Mouse (Mus musculus) left cerebral cortex, postnatal 10 days (tissue): ENCODE measurements around the gene Palm2. TPM values are rescaled to one million over a fixed set of nuclear protein-coding genes. Genes with fewer than 3 reads are reported as not detected.

Experiments
- DNase-seq, 2 experiments: peaks; one replicate each; pipeline ENCODE4 v3.0.0; 2021 to 2022; ENCODE audit warnings: low spot score in 2 of 2, mixed read lengths in 1 of 2; ENCODE audit errors: extremely low spot score in 1 of 2
- intact Hi-C: fragments of 180-260 bp; cut with DNase I; formaldehyde crosslinking; loops from one replicate; pipeline ENCODE4 v1.15.1; 2025
- total RNA-seq, 2 experiments: library from RNA; stranded (reverse); gene quantifications; 2 replicates each; pipeline ENCODE4 v1.2.3; 2021

Palm2 gene
- total RNA-seq, 2 experiments from 2014 or later, result 72.9 to 73.2 TPM

DNA sequence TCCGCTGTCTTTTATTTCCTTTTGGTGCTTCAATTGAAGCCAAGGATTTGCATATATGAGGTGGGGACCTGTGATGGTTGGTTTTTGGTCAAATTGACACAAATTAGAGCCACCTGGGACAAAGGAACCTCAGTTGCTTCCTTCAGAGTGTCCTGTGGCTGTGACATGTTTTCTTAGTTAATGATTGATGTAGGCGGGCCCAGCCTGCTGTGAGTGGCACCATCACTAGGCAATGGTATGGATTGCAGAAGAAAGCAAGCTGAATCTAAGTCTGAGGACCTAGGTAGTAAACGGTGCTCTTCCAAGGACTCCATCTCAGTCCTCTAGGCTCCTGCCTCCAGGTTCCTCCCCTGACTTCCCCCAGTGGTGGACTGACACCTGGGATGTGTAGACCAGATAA, 76.5 kb downstream of the Palm2 start:
- no peak for DNase-seq
- intact Hi-C loops, result no loop called here

- intact Hi-C loops, result no loop called here
- DNase-seq, result no peak
These were observed 77.7 kb downstream of the Palm2 start for GRCm38 (mm10) chr4:57511734-57512133.

DNA sequence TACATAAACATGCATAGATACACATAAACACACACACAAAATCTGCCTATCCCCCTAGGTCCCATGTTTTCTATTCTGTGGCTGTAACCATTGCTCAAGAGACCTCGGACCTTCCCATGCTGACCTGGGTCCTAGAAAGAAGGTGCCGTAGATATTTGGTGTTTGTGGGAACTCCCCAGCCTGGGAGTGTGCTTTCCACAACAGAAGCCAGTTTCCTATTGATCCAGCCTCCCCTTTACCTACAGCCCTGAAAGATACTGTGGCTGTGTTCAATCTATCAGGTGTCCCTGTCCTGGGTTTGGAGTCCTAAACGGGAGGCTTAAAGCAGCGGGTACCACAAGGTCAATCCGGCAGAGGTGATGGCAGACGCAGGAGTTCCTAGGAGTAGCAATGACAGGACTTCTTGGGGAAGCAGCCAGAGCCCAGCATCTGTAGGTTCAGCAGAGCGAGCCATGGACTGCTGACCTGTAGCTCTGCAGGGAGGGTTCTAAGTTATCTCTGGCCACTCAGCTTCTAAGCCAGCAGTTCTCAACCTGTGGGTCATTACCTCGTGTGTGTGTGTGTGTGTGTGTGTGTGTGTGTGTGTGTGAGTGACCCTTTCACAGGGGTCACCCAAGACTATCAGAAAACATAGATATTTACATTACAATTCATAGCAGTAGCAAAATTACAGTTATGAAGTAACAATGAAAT, 79.3 kb downstream of the Palm2 start:
- no peak for DNase-seq
- intact Hi-C loops, result no loop called here

- intact Hi-C loops, result no loop called here
- no peak for DNase-seq
These were observed 80.2 kb downstream of the Palm2 start for GRCm38 (mm10) chr4:57514003-57514937.

GRCm38 (mm10) chr4:57515356-57515755, 81.3 kb downstream of the Palm2 start:
- no peak for DNase-seq
- intact Hi-C loops, result no loop called here

- intact Hi-C loops, result no loop called here
- no peak for DNase-seq
These were observed 89.4 kb downstream of the Palm2 start for GRCm38 (mm10) chr4:57523456-57523855.

GRCm38 (mm10) chr4:57524461-57524860, 90.4 kb downstream of the Palm2 start:
- intact Hi-C loops, result no loop called here
- DNase-seq, result no peak

- intact Hi-C loops, result no loop called here
- DNase-seq, result no peak
These were observed 91.4 kb downstream of the Palm2 start for GRCm38 (mm10) chr4:57525221-57526011.

DNA sequence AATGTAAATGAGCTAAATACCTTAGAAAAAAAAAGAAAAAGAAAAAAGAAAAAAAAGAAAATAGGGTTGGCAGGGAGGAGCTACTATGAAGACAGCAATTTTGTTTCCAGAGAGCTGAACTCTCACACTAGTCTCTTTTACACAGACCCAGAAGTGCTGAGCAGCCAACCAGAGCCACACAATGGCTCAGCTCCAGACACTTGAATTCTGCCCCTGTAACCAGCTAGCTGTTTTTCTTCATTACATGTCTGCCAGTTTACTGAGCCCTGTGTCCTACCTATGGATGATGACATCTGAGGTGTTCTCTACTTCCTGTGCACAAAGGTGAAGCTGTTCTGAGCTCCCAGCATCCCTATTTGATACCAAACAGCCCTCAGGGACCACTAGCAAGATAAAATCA, 94.2 kb downstream of the Palm2 start:
- intact Hi-C loops, result no loop called here
- no peak for DNase-seq

DNA sequence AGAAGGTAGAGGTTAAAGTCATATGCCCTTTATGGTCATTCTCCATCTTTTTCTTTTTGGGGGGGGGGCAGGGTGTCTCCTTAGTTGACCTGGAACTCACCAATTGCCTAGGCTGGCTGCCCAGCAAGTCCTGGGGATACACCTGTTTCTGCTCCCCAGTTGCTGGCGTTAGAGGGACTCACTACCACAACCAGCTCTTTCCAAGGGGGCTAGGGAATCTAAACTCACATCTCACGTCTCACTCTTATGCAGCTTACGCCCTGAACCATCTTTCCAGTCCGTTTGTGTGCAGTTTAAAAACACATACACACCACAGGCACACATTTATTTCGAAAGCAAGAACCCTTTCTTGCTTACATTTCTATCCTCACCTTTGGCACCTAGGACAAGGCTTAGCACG, 99.6 kb downstream of the Palm2 start:
- intact Hi-C loops, result no loop called here
- DNase-seq, result no peak

DNA sequence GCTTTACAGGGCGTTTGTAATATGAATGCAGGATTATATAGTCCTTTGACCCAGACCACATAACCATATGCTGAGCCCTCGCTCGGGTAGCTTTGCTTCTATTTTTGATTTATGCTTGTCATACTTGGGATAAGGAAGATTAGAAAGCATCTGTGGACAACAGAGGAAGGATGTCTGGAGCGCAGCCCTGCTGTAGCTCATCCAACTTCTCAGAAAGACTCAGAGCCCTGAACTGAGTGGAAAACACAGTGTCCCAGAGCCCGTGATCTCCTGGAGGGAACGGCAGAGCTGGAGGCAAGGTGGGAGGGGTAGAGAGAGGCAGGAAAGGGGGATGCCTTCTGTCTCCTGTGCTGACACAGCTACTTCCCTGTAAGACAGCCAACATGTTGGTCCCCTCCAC, 100.2 kb downstream of the Palm2 start:
- DNase-seq, result no peak
- intact Hi-C loops, result no loop called here

DNA sequence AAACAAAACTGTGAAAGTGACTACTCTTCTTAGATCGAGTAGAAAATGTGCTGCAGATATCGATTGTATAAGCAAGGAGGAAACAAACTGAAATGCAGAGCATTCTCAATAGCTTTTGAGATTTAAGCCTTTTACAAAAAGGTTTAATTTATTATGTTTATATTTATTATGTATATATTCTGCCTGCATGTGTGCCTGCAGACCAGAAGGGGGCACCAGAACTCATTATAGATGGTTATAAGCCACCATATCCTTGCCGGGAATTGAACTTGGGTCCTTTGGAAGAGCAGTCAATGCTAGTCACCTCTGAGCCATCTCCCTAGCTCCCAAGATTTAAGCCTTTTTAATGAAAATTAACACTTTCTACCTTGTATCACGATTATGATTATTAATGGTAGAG, 101.0 kb downstream of the Palm2 start:
- intact Hi-C loops, result no loop called here
- DNase-seq, result no peak

DNA sequence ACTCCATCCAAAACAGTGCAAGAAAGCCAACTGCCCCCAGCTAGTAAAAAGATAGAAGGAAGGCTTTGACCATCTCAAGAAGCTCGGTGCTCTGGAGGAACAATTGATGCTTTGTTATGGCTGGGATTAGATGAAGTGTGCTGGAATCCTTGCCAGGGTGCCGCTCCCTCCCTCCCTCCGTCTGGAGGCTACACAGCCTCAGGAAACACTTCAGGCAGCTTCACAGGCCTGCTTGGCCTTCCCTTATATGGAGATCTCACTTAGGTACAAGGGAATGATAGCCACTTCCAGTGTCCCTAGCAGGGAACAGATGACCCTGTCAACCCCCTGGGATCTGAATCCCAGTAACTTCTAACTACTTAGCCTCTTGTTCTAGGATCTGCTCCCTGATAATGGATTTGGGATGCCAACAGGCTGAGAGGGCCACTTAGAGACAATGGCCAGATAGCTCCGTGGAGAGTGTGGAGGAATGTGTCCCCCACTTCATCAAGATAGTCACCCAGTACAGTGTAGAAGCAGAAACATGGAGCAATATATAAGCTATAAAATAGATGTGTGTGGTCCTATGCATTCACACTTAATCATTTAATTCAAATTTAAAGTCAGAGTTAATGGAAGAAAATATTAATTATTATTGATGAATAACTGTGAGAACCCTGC, 104.1 kb downstream of the Palm2 start:
- DNase-seq, result no peak

DNA sequence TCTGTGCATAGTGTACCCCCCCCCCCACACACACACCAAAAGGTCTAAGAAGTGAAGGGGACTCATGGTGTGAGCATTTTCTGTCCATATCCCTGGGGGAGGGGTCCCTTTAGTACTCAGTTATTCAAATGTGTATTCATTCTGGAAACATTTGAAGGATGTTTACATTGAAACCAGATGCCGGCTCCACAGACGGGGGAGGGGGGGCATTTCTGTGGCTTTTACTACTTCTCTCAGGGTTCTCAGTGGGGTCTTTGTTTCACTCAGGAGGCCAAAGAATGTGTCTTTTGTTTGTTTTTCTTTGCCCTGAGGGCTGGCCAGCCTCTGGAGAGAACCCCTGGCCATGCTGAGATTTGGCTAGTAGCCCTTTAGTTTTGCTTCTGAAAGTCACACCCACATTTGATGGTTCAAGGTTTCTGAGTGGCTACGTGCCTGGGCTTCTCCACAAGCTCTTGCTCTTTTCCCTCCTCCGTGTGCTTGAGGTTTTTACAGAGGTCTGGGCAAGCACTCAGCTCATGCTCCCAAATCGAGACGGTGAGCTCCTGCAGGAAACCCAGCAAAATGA, 109.7 kb downstream of the Palm2 start:
- peak in 1 of 2 experiments; percentile 82 for DNase-seq

More for the DNA sequence above, 104.1 kb downstream of the Palm2 start:
- intact Hi-C loops, result no loop called here

GRCm38 (mm10) chr4:57547785-57548184, 113.7 kb downstream of the Palm2 start:
- intact Hi-C loops, result no loop called here
- no peak for DNase-seq

More for the DNA sequence above, 109.7 kb downstream of the Palm2 start:
- intact Hi-C loops, result no loop called here

DNA sequence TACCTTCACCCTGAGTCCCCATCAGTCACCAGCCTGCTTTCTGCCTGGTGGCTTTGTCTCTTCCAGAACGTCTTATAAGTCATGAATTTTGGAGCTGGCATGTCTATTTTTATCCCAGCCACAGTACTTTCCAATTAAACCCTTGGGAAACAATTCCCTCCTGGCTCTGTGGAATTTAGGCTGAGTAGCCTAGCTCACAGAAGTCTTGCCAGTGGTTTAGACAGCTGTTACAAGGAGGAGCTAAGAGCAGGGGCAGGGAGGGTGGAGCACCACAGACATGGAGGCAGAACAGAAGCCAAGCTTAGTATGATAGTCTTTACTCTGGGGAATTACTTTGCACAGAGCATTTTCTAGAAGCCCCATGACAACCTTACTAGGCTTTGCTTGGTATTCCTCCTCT, 116.2 kb downstream of the Palm2 start:
- DNase-seq, result peak in 1 of 2 experiments; percentile 31
- intact Hi-C loops, result no loop called here

- intact Hi-C loops, result no loop called here
- DNase-seq, result no peak
These were observed 123.1 kb downstream of the Palm2 start for GRCm38 (mm10) chr4:57557102-57557501.

DNA sequence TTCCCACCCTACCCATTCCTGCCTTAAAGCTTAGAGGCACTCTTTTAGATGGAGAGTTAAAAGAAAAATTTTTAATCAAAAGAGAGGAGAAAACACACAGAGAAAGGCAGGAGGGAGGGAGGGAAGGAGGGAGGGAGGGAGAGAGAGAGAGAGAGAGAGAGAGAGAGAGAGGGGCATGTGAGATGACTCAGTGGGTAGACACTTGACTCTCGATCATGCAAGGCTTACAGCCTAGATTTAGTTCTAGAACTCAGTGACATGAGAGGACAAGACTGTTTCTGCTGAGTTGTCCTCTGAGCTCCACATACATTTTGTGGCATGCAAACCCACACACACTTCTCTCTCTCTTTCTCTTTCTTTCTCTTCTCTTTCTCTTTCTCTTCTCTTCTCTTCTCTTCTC, 125.4 kb downstream of the Palm2 start:
- intact Hi-C loops, result no loop called here
- DNase-seq, result no peak

DNA sequence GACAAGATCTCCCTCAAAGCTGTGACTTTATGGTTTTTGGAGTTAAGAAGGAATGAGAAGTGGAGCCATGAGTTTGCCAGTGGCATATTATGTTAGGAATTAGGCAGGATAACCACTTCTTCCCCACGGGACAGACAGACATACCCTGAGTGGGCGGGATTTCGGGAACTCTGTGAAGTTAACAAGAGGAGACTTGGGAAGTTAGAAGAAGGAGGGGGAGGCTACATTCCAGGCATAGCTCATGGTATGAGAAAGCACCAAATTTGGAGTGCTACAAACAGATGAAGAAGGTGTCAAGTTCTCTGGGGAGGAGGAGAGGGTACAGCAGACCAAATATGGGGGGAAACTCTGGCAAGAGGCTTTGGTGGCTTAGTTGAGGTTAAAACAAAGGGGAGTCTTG, 126.0 kb downstream of the Palm2 start:
- no peak for DNase-seq
- intact Hi-C loops, result no loop called here
